Mouse (Mus musculus) adrenal gland, adult 8-10 months (tissue): Measurements from ENCODE around the gene Mrpl9. TPM values are rescaled to one million over a fixed set of nuclear protein-coding genes. Genes with fewer than 3 reads are reported as not detected.

Experiments
- DNase-seq: peaks from one replicate; pipeline ENCODE4 v3.0.0; 2022
- total RNA-seq, 4 experiments: library from RNA; stranded (reverse); gene quantifications; 2 replicates each; pipeline ENCODE4 v1.2.4; 2022

The Mrpl9 gene
- total RNA-seq, 4 experiments from 2014 or later: 69.1 to 73.5 (median 71.4) TPM

- no peak for DNase-seq
Measured at GRCm38 (mm10) chr3:94465632-94466430, 22.7 kb downstream of the Mrpl9 start.

DNA sequence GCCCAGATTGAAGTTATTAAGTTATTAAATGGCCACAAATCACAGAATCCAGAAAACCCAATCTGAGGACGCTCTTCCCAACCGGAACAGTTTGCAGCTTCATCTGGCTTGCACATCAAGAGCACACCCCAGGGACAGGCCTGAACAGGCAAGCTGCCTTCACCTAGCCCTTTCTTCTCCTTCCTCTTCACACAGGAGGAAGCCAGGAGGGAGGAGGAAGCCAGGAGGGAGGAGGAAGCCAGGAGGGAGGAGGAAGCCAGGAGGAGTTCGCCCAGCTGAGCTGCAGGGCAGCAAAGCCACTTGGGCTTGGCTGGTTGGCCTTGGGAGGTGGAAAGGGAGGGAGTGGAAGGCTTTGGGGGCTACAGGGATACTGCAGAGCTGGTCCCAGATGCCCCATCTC is 25.8 kb downstream of the Mrpl9 start:
- DNase-seq: no peak

GRCm38 (mm10) chr3:94472447-94473114 is 29.5 kb downstream of the Mrpl9 start:
- no peak for DNase-seq

GRCm38 (mm10) chr3:94473115-94473505 is 30.0 kb downstream of the Mrpl9 start:
- no peak for DNase-seq

DNA sequence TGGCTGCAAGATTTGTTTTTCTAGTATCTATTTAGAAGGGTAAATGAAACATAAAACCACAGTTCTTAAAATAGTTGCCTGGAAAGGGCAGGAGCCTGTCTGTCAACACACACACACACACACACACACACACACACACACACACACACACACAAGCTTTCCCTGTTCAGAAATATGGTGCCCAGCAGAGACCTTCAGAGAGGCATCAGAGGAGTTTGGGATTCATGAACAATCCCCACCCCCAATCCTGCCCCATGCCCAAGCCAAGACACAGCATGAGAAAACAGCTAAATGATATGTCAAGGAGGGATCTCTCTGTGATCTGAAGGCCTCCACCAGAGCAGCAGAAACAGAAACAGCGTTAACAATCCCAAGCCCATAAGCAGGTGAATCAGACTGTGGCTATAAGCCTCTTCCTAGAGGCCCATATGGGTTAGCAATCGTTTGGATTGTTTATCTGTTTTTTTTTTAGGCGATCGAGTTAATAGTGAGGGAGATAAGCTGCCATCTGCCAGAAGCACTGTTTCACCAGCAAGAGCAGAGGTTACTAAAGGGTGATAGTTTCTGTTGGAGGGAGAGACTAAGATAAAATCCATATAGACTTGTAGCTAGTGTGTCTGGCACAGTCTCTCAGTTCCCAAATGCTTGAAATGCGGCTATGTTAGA is 30.6 kb downstream of the Mrpl9 start:
- DNase-seq: no peak

DNA sequence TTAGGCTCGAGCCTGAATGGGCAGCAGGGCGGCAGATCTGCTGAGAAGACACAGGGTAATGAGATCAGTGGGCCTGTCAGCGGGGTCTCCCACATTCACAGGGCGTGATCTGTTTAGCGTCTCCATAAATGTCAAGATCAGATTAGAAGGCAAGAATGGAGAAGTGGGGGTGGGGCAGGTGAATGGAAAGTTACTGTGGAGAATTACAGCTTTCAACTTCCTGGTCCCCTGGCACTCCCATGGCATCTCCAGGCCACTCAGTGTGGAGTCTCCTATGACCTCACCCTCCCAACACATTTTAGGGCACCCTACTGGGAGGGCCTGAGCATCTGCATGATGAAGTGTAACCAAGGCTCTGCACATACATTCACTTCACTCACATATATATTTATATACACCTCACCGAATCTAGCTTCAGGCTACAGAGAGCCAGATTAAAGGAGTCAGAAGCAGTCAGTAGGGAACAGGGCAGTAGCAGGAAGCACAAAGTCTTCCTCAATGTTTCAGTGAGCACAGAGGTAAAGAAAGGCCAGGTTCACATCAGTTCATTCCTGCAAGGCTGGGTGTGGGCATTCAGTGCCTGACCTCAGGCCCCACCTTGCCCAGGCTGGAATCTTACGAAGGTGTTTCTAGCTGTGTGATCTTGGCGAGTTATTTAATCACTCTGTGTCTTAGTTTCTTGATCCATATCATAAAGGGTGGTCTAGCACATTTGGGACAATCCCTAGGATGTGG is 33.4 kb downstream of the Mrpl9 start:
- no peak for DNase-seq

- no peak for DNase-seq
Measured at GRCm38 (mm10) chr3:94477444-94477843, 34.3 kb downstream of the Mrpl9 start.

DNA sequence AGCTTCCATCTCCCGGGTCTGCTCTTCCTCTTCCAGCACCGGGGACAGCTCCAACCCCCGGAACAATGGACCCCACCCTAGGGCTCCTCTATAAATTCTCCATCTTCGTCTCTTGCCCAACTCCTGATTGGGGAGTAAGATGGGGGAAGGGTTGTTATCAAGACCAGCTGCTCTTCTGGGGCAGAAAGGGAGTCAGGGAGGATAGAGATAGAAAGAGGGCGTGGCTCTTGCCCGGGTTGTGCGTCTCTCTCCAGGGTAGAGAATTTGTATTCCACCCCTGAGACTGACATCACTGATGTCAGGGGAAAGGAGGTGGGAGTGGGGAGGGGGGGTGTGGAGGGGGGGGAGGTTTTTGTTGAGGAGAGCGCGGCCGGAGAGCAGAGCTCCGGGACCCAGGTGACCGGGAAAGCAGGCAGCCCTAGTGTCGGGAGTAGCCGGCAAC is 34.9 kb downstream of the Mrpl9 start, which contains the start of gene Celf3:
Gene Celf3 (plus strand): TSS at position 315 of the 442 bp plus-strand sequence.
- no peak for DNase-seq

- DNase-seq: no peak
Measured at GRCm38 (mm10) chr3:94478591-94479169, 35.6 kb downstream of the Mrpl9 start.

GRCm38 (mm10) chr3:94479564-94479963 is 36.4 kb downstream of the Mrpl9 start:
- no peak for DNase-seq

DNA sequence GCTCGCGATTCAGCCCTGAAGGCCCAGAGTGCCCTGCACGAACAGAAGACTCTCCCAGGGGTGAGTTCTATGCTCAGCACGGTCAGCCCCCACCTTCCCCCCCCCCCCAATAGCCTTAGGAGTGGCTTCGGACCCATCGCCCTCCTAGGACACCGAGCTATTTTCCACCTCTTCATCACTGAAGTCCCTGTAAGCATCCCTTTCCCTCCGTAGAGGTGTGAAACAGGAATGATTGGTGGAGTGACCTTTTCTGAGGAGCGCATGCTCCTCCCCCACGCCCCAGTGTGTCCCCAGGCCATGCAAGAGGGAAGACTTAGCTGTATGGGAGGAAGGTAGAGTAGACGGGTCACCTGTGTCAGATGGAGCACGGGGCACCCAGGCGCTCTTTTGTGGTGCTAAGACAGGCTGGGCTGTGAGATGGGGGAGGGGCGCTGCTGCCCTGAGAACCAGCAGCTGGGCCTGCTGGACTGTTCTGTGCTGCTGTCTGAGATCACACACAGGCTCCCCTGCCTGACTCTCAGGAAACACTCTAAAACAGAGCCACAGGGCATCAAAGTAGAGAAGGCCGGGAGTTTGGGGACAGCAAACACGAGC is 37.3 kb downstream of the Mrpl9 start, which contains the start of gene Riiad1:
Gene Riiad1 (minus strand): TSS at position 51 of the 594 bp plus-strand sequence.
- no peak for DNase-seq

- no peak for DNase-seq
Measured at GRCm38 (mm10) chr3:94481429-94481828, 38.3 kb downstream of the Mrpl9 start.

DNA sequence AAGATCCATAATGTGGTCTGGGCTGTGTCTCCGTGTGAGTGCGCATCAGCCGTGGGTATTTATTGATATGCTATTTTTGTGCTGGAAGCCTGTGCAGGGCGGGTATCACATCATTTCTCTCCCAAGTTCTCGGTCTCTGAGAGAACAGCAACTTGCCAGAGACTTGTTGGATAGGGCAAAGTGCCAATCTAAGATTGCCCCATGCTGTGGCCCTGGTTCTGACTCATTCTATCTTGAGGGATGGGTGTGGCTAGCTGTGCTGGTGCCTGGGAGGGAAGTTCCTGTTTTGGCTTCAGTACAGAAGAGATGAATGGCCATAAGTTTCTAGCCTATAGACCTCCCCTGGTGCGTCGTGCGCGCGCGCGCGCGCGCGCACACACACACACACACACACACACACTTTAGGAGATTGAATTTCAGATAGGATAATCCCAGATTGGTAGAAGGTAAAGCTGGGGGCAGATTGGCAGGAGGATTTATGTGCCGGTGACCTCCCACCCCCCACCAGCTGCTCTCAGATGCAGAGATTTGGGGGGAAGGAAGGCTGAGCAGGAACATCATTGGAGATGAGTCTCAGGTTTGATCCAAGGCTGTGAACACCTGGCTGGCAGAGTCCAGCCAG is 39.8 kb downstream of the Mrpl9 start:
- DNase-seq: peak; percentile 47

DNA sequence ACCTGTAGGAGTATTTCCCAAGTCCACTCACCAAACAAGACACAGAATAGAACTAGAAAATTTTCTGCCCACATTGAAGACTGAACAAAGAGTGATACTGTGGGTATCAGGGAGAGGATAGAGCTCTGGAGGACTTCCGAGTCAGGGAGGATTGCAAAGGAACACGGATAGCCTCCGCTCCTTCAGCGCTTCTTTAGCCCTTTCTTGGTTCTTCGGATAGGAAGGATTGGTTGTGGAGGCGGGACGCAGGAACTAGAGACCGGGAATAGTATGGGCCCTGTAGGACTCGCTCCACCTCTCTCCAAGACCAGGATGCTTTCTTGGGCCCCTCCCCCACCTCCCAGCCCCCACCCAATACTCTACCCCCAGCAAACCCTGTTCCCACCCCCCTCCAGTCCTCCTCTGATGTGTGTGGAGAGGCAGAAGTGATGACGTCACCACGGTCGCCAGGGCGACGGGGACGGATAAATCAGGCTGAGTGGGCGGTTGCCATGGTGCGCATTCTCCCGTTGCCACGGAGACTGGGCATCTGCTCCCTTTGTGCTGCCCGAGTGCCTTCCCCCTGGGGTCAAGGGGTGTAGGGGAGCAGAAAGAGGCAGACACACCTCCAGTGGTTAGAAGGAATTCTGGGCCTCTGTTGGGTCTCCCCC is 40.8 kb downstream of the Mrpl9 start:
- DNase-seq: peak; percentile 49

DNA sequence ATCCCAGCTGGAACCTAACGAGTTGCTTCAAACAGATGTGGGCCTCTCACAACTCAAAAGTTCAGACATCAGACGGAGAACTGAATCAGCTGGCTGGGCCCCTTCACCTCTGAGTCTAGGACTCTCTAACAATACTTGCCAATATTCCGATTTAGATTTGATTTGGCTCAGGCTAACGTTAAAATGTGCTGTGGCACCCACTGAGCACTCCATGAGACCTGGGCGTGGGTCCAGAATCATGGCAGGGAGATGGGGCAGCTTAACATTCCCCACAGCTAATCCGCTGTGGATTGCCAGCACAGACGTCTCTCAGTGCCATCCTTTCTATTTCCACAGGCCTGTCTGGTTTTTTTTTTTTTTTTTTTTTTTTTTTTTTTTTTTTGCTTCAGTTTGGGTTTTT is 42.8 kb downstream of the Mrpl9 start:
- DNase-seq: no peak

DNA sequence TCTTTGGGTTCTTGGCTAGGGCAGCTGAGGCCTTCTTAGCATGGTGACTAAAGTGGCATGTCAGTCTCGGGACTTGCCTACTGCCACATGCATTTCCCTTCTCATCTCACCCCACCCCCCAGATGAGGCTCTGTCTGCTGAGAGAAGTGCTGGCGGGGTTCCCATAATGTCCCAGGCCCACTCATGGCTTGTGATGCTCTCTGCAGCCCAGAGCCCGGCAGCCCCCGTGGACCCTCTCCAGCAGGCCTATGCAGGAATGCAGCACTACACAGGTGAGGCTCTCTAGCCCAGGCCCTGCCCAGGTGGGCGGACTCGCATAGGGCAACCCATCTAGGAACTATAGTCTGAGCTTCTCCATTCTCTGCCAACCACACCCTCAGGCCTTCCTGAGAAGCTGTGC is 44.5 kb downstream of the Mrpl9 start:
- no peak for DNase-seq

GRCm38 (mm10) chr3:94497162-94497561 is 54.0 kb downstream of the Mrpl9 start:
- no peak for DNase-seq
